Mouse (Mus musculus) erythroblast, adult 5-6 weeks (primary cell): ENCODE results near the gene Gm13420. TPM values are rescaled to one million over a fixed set of nuclear protein-coding genes. Genes with fewer than 3 reads are reported as not detected.
A peak's percentile ranks its signal among the peaks of the same experiment; 100 is the strongest.
"Not testable (repeated sequence)": the region's sequence is repeated elsewhere in the genome, so short reads cannot be mapped to it uniquely, and the experiment has no call there.

ENCODE experiments used
- ATAC-seq: replicated peaks from 2 replicates; pipeline ENCODE4 v1.8.0; 2016; ENCODE audit warnings: moderate number of reproducible peaks, mild to moderate bottlenecking, moderate TSS enrichment, inconsistent platforms; ENCODE audit not compliant: poor library complexity, low FRiP score, severe bottlenecking
- total RNA-seq, 2 experiments: library from RNA; stranded (forward) in 1 of 2; stranded (reverse) in 1 of 2; fragments of 150-400 nt in 1 of 2; fragments of 200-764, 138-1000 nt in 1 of 2; gene quantifications; 2 replicates each; pipeline versions ENCODE4 v1.2.3 to v1.2.4; 2015 to 2017; ENCODE audit warnings: low replicate concordance in 2 of 2

The Gm13420 gene
- total RNA-seq (2015; ENCODE audit: low replicate concordance) (not detected in 2 replicates), total RNA-seq (2017; ENCODE audit: low replicate concordance) (not detected in 2 replicates)

GRCm38 (mm10) chr2:29751497-29751896, at the start of gene Gm13420:
TSS of gene Gm13420 (minus strand) at chr2:29751685.
- no peak for ATAC-seq

- no peak for ATAC-seq
Observed at GRCm38 (mm10) chr2:29792772-29793487, 41.4 kb upstream of the Gm13420 start.

- peak; percentile 92 for ATAC-seq
Observed at GRCm38 (mm10) chr2:29787937-29788681, 36.6 kb upstream of the Gm13420 start, which contains the start of gene Trub2. TSS of gene Trub2 (minus strand) at chr2:29788502.

- ATAC-seq, result peak; percentile 86
Observed at GRCm38 (mm10) chr2:29787104-29787917, 35.8 kb upstream of the Gm13420 start, which contains the start of gene Coq4. TSS of gene Coq4 (plus strand) at chr2:29787493.

GRCm38 (mm10) chr2:29784290-29784689, 32.8 kb upstream of the Gm13420 start:
- ATAC-seq, result no peak

- not testable (repeated sequence) for ATAC-seq
Observed at GRCm38 (mm10) chr2:29781256-29781655, 29.8 kb upstream of the Gm13420 start.

- no peak for ATAC-seq
Observed at GRCm38 (mm10) chr2:29773323-29773722, 21.8 kb upstream of the Gm13420 start.

GRCm38 (mm10) chr2:29771611-29772461, 20.4 kb upstream of the Gm13420 start:
- ATAC-seq, result no peak

GRCm38 (mm10) chr2:29770162-29770561, 18.7 kb upstream of the Gm13420 start:
- no peak for ATAC-seq

GRCm38 (mm10) chr2:29768901-29769300, 17.4 kb upstream of the Gm13420 start:
- ATAC-seq, result no peak

- ATAC-seq, result no peak
Observed at GRCm38 (mm10) chr2:29767976-29768709, 16.7 kb upstream of the Gm13420 start.

GRCm38 (mm10) chr2:29764831-29765230, 13.3 kb upstream of the Gm13420 start:
- peak; percentile 85 for ATAC-seq

- ATAC-seq, result no peak
Observed at GRCm38 (mm10) chr2:29755693-29756092, 4.2 kb upstream of the Gm13420 start.

GRCm38 (mm10) chr2:29752397-29752796, 912 bp upstream of the Gm13420 start:
- ATAC-seq, result no peak

GRCm38 (mm10) chr2:29748499-29748898, 3.0 kb downstream of the Gm13420 start:
- ATAC-seq, result no peak

GRCm38 (mm10) chr2:29747852-29748251, 3.6 kb downstream of the Gm13420 start:
- ATAC-seq, result no peak

GRCm38 (mm10) chr2:29747188-29747782, 4.2 kb downstream of the Gm13420 start:
- no peak for ATAC-seq

GRCm38 (mm10) chr2:29744256-29744655, 7.2 kb downstream of the Gm13420 start:
- no peak for ATAC-seq
